Mouse (Mus musculus) cortical plate, adult 2 months (tissue): ENCODE data around the gene Tbl2.

Source experiments
- CTCF ChIP-seq: fragments of 200-500 bp; IDR thresholded peaks from 2 replicates; pipeline ENCODE4 v1.5.1; 2011; ENCODE audit warnings: mild to moderate bottlenecking, control low read depth, low read length; ENCODE audit not compliant: insufficient read depth; ENCODE audit errors: extremely low read depth
- POLR2A ChIP-seq: fragments of 200-500 bp; IDR thresholded peaks from 2 replicates; pipeline ENCODE4 v1.6.1; 2011; ENCODE audit warnings: mild to moderate bottlenecking, low read length, control low read depth; ENCODE audit not compliant: insufficient read depth; ENCODE audit errors: extremely low read depth

DNA sequence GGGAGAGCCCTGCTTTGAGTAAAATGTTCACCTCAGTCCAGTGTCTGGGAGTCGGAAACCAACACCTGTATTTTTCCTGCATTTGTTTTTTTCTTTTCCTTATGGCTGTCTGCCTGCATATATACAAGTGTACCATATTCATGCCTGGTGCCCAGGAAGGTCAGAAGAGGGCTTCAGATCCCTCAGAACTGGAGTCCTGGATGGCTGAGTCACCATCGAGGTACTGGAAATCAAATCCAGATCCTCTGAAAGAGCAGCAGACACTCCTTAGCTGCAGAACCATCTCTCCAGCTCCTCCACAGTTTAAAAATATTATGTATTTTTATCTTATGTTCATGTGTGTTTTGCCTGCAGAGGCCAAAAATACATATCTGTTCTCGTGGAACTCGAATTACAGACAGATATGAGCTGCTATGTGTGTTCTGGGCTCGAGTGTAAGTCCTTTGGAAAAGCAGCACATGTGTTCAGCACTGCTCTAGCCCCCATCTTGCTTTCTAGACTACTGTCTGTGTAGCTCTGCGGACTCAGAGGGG lies 22.3 kb downstream of the Tbl2 start:
- TF ChIP-seq CTCF (no peak), POLR2A (no peak)
